Mouse (Mus musculus) liver, postnatal 0 days (tissue): ENCODE data around the gene Sae1. TPM values are rescaled to one million over a fixed set of nuclear protein-coding genes. Genes with fewer than 3 reads are reported as not detected.

Experiments used
- ATAC-seq: fragments of 200-750 bp; cut with Nextera tagmentation; 2 replicates; pipeline ENCODE4 v1.8.0; 2017; ENCODE audit warnings: mild to moderate bottlenecking, moderate library complexity
- DNase-seq: peaks from one replicate; pipeline ENCODE4 v3.0.0-alpha.2; 2016
- H3K27ac ChIP-seq: fragments of 300-500 bp; sonication (generic); 2 replicates; pipeline ENCODE4 v1.5.1; 2014; ENCODE audit warnings: antibody characterized with exemption, moderate library complexity, mild to moderate bottlenecking, low read depth
- H3K27me3 ChIP-seq: fragments of 300-500 bp; sonication (generic); 2 replicates; pipeline ENCODE4 v1.6.1; 2014; ENCODE audit warnings: low read length, control low read depth, mixed read lengths; ENCODE audit not compliant: insufficient read depth
- H3K36me3 ChIP-seq: fragments of 300-500 bp; sonication (generic); replicated peaks from 2 replicates; pipeline ENCODE4 v1.6.1; 2014; ENCODE audit warnings: mild to moderate bottlenecking, control low read depth, low read length, moderate library complexity, mixed read lengths; ENCODE audit not compliant: insufficient read depth
- H3K4me1 ChIP-seq: fragments of 300-500 bp; sonication (generic); 2 replicates; pipeline ENCODE4 v1.6.1; 2014; ENCODE audit warnings: antibody characterized with exemption, mild to moderate bottlenecking, control low read depth; ENCODE audit not compliant: insufficient read depth
- H3K4me2 ChIP-seq: fragments of 300-500 bp; sonication (generic); 2 replicates; pipeline ENCODE4 v1.6.1; 2014; ENCODE audit warnings: low read depth, mild to moderate bottlenecking, low read length, moderate library complexity, mixed read lengths
- H3K4me3 ChIP-seq: fragments of 300-500 bp; sonication (generic); 2 replicates; pipeline ENCODE4 v1.5.1; 2014; ENCODE audit warnings: low read depth, low read length
- H3K9ac ChIP-seq: fragments of 300-500 bp; sonication (generic); replicated peaks from 2 replicates; pipeline ENCODE4 v1.6.1; 2014; ENCODE audit warnings: mild to moderate bottlenecking, moderate library complexity
- H3K9me3 ChIP-seq: fragments of 300-500 bp; sonication (generic); 2 replicates; pipeline ENCODE4 v1.6.1; 2016; ENCODE audit warnings: mild to moderate bottlenecking, control low read depth, low read length, mixed read lengths
- CTCF ChIP-seq: sonication (generic); IDR thresholded peaks from 2 replicates; pipeline ENCODE4 v1.5.1; 2016; ENCODE audit warnings: antibody characterized with exemption, low read depth
- EP300 ChIP-seq: IDR thresholded peaks from 2 replicates; pipeline ENCODE4 v1.6.1; 2016; ENCODE audit warnings: antibody characterized with exemption, low read depth, mild to moderate bottlenecking
- WGBS: fragments of 180-500 bp; shearing (Covaris S2); extraction: QIAGEN DNeasy Blood & Tissue Kit; methylation state at CpG from one replicate; pipeline ENCODE4 v1.1.7; 2014; ENCODE audit not compliant: insufficient replicate concordance; 5-methylcytosine and 5-hydroxymethylcytosine counted together
- polyA plus RNA-seq: library from polyadenylated mRNA; unstranded; fragments of >200 nt; fragmentation: Nextera tagmentation; extraction: Ambion mirVana; gene quantifications from 2 replicates; pipeline ENCODE4 v1.2.1, GENCODE M21; 2015

The Sae1 gene
- polyA plus RNA-seq, 1 experiment from 2014 or later, result 51.9 TPM

DNA sequence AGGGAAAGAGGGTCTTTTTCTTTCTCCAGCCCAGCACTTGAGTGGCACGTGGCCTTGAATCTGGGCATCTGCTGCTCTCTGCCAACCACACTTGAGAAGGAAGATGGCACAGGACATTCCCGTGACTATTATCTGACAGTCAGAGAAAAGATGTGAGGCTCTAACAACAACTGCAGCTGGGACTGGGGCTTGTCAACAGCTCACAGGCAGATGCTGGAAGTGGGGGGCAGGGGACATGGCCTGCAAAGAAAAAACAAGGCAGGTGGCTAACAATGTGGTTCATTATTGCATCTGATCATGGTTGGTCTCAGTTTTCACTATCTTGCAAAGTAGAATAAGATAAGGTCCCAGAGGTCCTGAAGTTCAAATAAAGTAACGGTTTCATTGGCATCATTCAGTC, 43.0 kb downstream of the Sae1 start:
- TF ChIP-seq EP300 (no peak), CTCF (no peak)
- ATAC-seq, result no peak
- 76% methylated on average over 3 of the region's 3 CpGs for WGBS
- no peak for DNase-seq
- Histone ChIP-seq H3K9me3 (no peaks in the 10 kb centered on the region), H3K4me2 (no peak overlapping the region), H3K9ac (no peak overlapping the region), H3K4me3 (no peak overlapping the region), H3K27ac (no peak overlapping the region), H3K4me1 (no peaks in the 10 kb centered on the region), H3K27me3 (no peaks in the 10 kb centered on the region), H3K36me3 (peaks cover 21% of the 10 kb centered on the region; the same call in 1 of the 2 replicates)

DNA sequence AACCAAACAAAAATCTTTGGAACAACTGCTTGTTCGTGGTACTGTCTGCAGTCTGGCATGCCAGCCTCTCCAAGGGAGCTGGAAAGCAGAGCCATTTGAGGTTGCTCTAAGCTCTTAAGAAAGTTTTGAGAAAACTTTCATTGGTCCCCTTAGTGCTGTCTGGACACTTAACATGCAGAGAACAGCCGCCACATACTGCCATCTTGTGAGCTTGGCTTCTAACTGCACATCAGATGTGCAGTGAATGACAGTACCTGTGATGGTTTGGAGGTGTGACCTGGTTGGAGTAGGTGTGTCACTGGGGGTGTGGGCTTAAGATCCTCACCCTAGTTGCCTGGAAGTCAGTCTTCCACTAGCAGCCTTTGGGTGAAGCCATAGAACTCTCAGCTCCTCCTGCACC, 49.9 kb downstream of the Sae1 start:
- Histone ChIP-seq H3K4me3 (no peak overlapping the region), H3K27me3 (no peaks in the 10 kb centered on the region), H3K9ac (no peak overlapping the region), H3K36me3 (peaks cover 37% of the 10 kb centered on the region), H3K4me2 (no peak overlapping the region), H3K27ac (no peak overlapping the region), H3K9me3 (no peaks in the 10 kb centered on the region), H3K4me1 (no peaks in the 10 kb centered on the region)
- DNase-seq (no peak), ATAC-seq (no peak)
- 85% methylated on average over 2 of the region's 2 CpGs for WGBS
- TF ChIP-seq EP300 (no peak), CTCF (peak; percentile 38)

DNA sequence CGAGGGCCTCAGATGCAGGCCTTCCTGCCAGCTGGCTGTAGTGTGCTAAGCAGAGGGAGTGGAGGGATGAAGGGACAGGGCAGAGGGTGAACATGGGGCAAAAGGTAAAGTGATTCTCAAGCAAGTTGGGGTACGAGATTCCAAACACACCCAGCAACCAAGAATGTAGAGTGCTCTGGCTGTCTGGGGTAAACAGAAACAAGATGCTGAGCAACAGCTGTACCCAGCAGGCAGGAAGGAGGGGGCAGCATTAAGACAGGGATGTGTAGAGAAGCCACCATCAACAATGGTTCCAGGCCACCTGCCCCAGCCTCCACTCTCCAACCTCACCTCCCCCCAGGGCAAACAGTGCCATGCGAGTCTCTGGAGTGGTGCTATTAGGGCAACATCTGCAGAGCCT, 58.5 kb downstream of the Sae1 start:
- Histone ChIP-seq H3K9me3 (no peaks in the 10 kb centered on the region), H3K27me3 (no peaks in the 10 kb centered on the region), H3K4me3 (no peak overlapping the region), H3K9ac (no peak overlapping the region), H3K4me2 (no peak overlapping the region), H3K27ac (no peak overlapping the region), H3K4me1 (peaks cover 3% of the 10 kb centered on the region; the same call in 1 of the 2 replicates), H3K36me3 (peaks cover 51% of the 10 kb centered on the region)
- ATAC-seq (no peak), DNase-seq (no peak)
- WGBS, result 86% methylated on average over 3 of the region's 3 CpGs
- TF ChIP-seq EP300 (no peak), CTCF (no peak)

DNA sequence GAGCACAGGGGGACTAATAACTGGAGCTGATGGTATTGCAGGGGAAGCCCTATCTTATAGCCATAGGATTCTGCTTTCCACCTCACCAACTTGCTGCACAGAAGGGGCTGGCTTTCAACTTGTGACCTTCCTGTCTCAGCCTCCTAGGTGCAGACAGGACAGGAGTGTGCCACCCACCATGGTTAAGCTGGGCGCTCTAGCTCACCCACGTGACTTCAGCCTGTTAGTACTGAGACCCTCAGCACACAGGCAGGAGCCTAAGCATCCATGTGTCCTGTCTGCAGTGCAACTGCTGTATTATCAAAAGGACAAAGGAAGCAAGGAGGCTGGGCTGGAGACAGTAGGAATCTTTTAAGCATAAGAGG, 61.0 kb downstream of the Sae1 start:
- H3K4me1 ChIP-seq, result peaks cover 3% of the 10 kb centered on the region; the same call in 1 of the 2 replicates
- no peak overlapping the region for H3K9ac ChIP-seq
- DNase-seq, result no peak
- 96% methylated on average over 2 of the region's 2 CpGs for WGBS
- peak; percentile 5; the same call in 1 of the 2 replicates for ATAC-seq
- no peak overlapping the region for H3K27ac ChIP-seq
- TF ChIP-seq EP300 (no peak), CTCF (no peak)
- no peak overlapping the region for H3K4me2 ChIP-seq
- H3K36me3 ChIP-seq, result peaks cover 35% of the 10 kb centered on the region
- no peaks in the 10 kb centered on the region for H3K27me3 ChIP-seq
- H3K9me3 ChIP-seq, result no peaks in the 10 kb centered on the region
- no peak overlapping the region for H3K4me3 ChIP-seq

DNA sequence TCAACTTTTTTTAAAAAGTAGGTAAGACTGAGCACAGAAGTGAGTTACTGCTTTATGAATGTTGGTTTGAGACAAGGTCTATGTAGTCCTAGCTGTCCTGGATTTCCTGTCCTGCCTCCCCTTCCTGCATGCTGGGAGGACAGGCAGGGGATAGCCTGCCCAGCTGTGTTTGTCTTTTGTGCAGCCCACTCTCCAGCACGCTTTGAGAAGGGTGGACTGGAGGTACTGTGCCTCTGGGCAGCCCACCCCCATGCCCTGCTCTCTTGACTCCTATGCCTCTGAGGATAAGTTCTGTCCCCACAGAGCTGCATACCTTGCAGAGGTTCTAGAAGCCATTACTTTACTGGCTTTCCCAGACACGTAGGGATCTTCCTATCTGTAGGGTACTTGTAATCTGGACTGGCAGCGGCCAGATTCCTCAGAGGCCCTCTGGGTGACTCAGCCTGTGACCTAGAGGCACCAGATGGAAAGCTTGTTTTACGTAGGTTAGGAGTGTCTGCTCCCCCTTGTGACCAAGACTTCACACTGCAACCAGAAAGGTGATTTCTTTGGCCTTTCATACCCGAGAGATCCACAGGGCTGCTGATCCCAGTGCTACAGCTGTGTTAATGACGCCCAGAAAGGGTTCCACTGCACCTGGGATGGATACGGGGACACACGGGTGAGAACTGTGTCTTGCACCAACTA, 61.5 kb downstream of the Sae1 start:
- no peak overlapping the region for H3K4me3 ChIP-seq
- no peaks in the 10 kb centered on the region for H3K9me3 ChIP-seq
- peaks cover 4% of the 10 kb centered on the region for H3K4me1 ChIP-seq
- no peak for TF ChIP-seq EP300
- TF ChIP-seq CTCF, result peak; percentile 93
- no peaks in the 10 kb centered on the region for H3K27me3 ChIP-seq
- H3K27ac ChIP-seq, result peak overlapping the region; percentile 55; the same call in 1 of the 2 replicates
- peak; percentile 93 for ATAC-seq
- no peak overlapping the region for H3K4me2 ChIP-seq
- peaks cover 35% of the 10 kb centered on the region for H3K36me3 ChIP-seq
- peak; percentile 75 for DNase-seq
- peak overlapping the region; percentile 33; the same call in 1 of the 2 replicates for H3K9ac ChIP-seq
- 34% methylated on average over 8 of the region's 8 CpGs for WGBS

DNA sequence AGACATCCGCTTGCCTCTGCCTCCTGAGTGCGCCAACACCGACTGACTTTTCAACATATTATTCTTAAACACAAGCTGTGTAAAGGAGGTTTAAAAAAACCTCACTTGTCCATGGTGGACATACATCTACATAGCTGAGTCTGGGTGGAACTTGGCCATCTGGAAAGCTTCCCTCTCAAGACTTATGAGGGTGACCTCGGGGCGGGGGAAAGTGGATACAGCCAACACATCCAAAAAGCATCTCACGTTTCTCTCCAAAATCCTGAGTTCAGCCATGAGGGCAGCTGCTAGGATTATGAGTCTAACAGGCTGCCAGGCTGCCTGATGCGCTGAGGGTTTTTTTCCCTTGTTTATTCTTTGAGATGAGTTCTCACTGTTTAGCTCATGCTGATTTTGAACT, 62.9 kb downstream of the Sae1 start:
- H3K27me3 ChIP-seq, result no peaks in the 10 kb centered on the region
- peaks cover 24% of the 10 kb centered on the region for H3K36me3 ChIP-seq
- TF ChIP-seq EP300, result no peak
- TF ChIP-seq CTCF, result no peak
- peaks cover 5% of the 10 kb centered on the region for H3K4me1 ChIP-seq
- no peak overlapping the region for H3K4me3 ChIP-seq
- 93% methylated on average over 7 of the region's 7 CpGs for WGBS
- no peak overlapping the region for H3K27ac ChIP-seq
- ATAC-seq (no peak), DNase-seq (no peak)
- no peaks in the 10 kb centered on the region for H3K9me3 ChIP-seq
- H3K4me2 ChIP-seq, result no peak overlapping the region
- H3K9ac ChIP-seq, result no peak overlapping the region
